Mouse (Mus musculus): ENCODE measurements at regions not wholly inside any gene's neighbourhood (a gene's known extent, or its start where the extent isn't known, plus 50 kb on each side); places are given as distances from the start of the nearest gene placed in this dataset.

GRCm38 (mm10) chr15:54335306-54335705 lies 450.6 kb downstream of the Gm7489 start:
- DNase-seq (ENCODE audit: low spot score), result no peak

GRCm38 (mm10) chr15:54353753-54354152 lies 469.0 kb downstream of the Gm7489 start:
- DNase-seq (ENCODE audit: low spot score), result no peak

- peak; percentile 3 for DNase-seq (ENCODE audit: low spot score)
Observed at GRCm38 (mm10) chr15:54358731-54359130, 474.0 kb downstream of the Gm7489 start.
